ENCODE assay signal across 13 mouse cellular contexts in the genomic region with DNA sequence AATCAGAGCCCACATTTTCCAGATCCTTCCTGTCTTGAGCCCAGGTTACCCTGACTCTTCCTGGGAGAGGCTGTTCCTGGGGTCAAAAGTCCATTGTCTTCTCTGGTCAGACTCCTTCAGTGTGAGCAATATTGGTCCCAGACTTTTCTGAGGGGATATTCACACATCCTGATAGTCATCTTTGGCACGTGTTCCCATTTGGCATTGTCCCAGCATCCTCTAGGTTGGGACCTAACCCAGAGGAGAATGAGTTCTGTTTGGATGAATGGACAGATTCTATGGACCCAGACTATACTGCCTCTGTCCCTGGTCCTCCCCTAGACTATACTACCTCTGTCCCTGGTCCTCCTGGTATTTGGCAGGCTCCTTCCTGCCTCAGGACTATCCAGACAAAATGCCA.
"Had no signal": no experiment of that assay in that cellular context is flagged by ENCODE, and none has a peak within 500 bp of the region (broad histone marks: within the 10 kb centered on the region; RNA-seq: fewer than 3 reads in every experiment).

No protein-coding gene starts in this region.

- H3K27me3 ChIP-seq: liver, embryonic 13.5 days; midbrain, embryonic 12.5 days; midbrain, embryonic 15.5 days; neural tube, embryonic 13.5 days had no signal

- H3K4me1 ChIP-seq: liver, embryonic 13.5 days had no signal

- H3K27ac ChIP-seq: liver, embryonic 13.5 days; macrophage; midbrain, embryonic 12.5 days; midbrain, embryonic 15.5 days; neural tube, embryonic 13.5 days had no signal

- H3K4me2 ChIP-seq: liver, embryonic 13.5 days; midbrain, embryonic 12.5 days; midbrain, embryonic 15.5 days; neural tube, embryonic 13.5 days had no signal

- DNase-seq: kidney, adult 9 months; kidney, postnatal 14 days; kidney, postnatal 4 days; liver, embryonic 13.5 days; lung, adult 2 months; retina, postnatal 1 day; thymus, adult 18-20 months; thymus, postnatal 36 days had no signal

- H3K9ac ChIP-seq: liver, embryonic 13.5 days; midbrain, embryonic 12.5 days; midbrain, embryonic 15.5 days; neural tube, embryonic 13.5 days had no signal

- H3K36me3 ChIP-seq: midbrain, embryonic 12.5 days; midbrain, embryonic 15.5 days; neural tube, embryonic 13.5 days had no signal

- ATAC-seq: midbrain, embryonic 15.5 days had no signal

- H3K4me3 ChIP-seq: liver, embryonic 13.5 days; midbrain, embryonic 12.5 days; midbrain, embryonic 15.5 days; myocyte; neural tube, embryonic 13.5 days had no signal

- H3K9me3 ChIP-seq: liver, embryonic 13.5 days; midbrain, embryonic 12.5 days; midbrain, embryonic 15.5 days; neural tube, embryonic 13.5 days had no signal
